Mouse (Mus musculus): Measurements from ENCODE around the gene Brinp2. TPM values are rescaled to one million over a fixed set of nuclear protein-coding genes. Genes with fewer than 3 reads are reported as not detected.

Gene Brinp2
- polyA plus RNA-seq (2012; ENCODE audit: low replicate concordance): 0.06 and 0.08 TPM in 2 replicates

DNA sequence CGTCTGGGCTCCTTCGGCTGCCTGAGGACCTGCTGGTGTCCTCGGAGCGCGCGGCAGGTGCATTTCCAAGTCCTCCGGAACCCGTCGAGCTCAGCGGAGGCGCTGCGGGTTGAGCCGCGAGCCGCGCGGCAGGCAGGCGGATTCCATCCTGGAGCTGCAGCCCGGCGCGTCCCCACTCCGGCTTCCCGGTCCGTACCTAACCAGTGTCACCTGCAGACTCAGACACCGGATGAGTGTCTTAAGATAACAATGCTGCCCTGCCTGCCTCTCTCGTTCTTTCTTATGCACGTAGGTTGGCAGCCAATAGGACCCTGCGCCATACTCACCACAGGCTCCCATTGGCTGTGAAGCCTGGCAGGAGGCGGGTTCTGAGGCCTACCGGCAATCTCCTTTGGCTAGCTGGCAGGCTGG lies at the start of gene Brinp2:
Gene Brinp2, minus strand, starts transcription at position 276 of the 411 bp plus-strand sequence.

DNA sequence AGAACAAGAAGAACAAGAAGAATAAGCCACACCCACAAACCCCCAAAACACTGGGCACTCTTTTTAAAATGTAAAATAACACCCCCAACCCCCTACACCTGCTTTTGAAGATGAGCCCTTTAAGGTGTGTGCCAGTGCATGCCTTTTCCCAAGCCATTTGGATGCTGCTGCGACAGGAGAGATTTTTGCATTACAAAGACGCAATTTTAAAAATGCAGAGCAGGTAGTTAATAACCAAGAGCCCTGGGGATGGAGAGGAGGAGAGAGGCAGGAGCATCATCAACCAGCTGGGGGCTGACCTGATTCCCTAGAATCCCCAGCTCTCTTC lies 5.8 kb upstream of the Brinp2 start, which contains the start of gene Astn1:
Gene Astn1, plus strand, starts transcription at position 310 of the 328 bp plus-strand sequence.

Other genes starting within 250 kb of the Brinp2 start
- gene Astn1, start 5.9 kb upstream of the Brinp2 start, polyA plus RNA-seq (2012; ENCODE audit: low replicate concordance): 0.48 TPM in 1 of 2 replicates, not detected in the other